Mouse (Mus musculus): ENCODE data around the gene Sesn3. TPM values are rescaled to one million over a fixed set of nuclear protein-coding genes. Genes with fewer than 3 reads are reported as not detected.
"Not testable (repeated sequence)": the region's sequence is repeated elsewhere in the genome, so short reads cannot be mapped to it uniquely, and the experiment has no call there.

The Sesn3 gene
- 26.9 and 29.1 TPM in 2 replicates for polyA plus RNA-seq (2014; fragmentation: Nextera tagmentation; extraction: Ambion mirVana)

GRCm38 (mm10) chr9:14274986-14275720 lies at the start of gene Sesn3:
TSS of gene Sesn3 (plus strand) at chr9:14275067.
- H3K27ac ChIP-seq (replicated peaks; ENCODE audit: low read depth, low read length) = peak within 1 kb of the TSS; percentile 68
- peak within 1 kb of the TSS; percentile 67 for H3K4me3 ChIP-seq (ENCODE audit: low read depth, low read length)
- 0 out of 2 replicates have a peak, but pooled peaks cover 2% of the 10 kb centered on the region for H3K4me1 ChIP-seq (ENCODE audit: control insufficient read depth, insufficient read depth, low read length)
- DNase-seq (ENCODE audit: low spot score) (peak; percentile 82), ATAC-seq (ENCODE audit: insufficient number of reproducible peaks, low FRiP score, low TSS enrichment, low read depth) (peak; percentile 37; the same call in 1 of the 2 replicates)
- peak within 1 kb of the TSS; percentile 56 for H3K9ac ChIP-seq (ENCODE audit: low read length)
- H3K36me3 ChIP-seq (ENCODE audit: control insufficient read depth, insufficient read depth, low read length) = no peaks in the 10 kb centered on the region
- no peaks in the 10 kb centered on the region for H3K9me3 ChIP-seq (ENCODE audit: control insufficient read depth, low read length)
- no peaks in the 10 kb centered on the region for H3K27me3 ChIP-seq (ENCODE audit: control insufficient read depth, insufficient read depth, low read length)
- WGBS = 2% methylated on average over 25 of the region's 25 CpGs
- peak within 1 kb of the TSS; percentile 35 for H3K4me2 ChIP-seq (ENCODE audit: low read depth, severe bottlenecking)

- H3K27me3 ChIP-seq (ENCODE audit: control insufficient read depth, insufficient read depth, low read length); DNase-seq (ENCODE audit: low spot score); H3K9me3 ChIP-seq (ENCODE audit: control insufficient read depth, low read length); ATAC-seq (ENCODE audit: insufficient number of reproducible peaks, low FRiP score, low TSS enrichment, low read depth); H3K4me2 ChIP-seq (ENCODE audit: low read depth, severe bottlenecking); H3K4me3 ChIP-seq (ENCODE audit: low read depth, low read length); H3K27ac ChIP-seq (replicated peaks; ENCODE audit: low read depth, low read length); H3K36me3 ChIP-seq (ENCODE audit: control insufficient read depth, insufficient read depth, low read length); H3K9ac ChIP-seq (ENCODE audit: low read length); H3K4me1 ChIP-seq (ENCODE audit: control insufficient read depth, insufficient read depth, low read length): not testable (repeated sequence)
- whole genome bisulfite sequencing = 93% methylated on average over 2 of the region's 2 CpGs
Observed at GRCm38 (mm10) chr9:14227086-14227485, 47.8 kb upstream of the Sesn3 start.

- Histone ChIP-seq H3K4me3 (ENCODE audit: low read depth, low read length) (no peak overlapping the region), H3K9me3 (ENCODE audit: control insufficient read depth, low read length) (no peaks in the 10 kb centered on the region), H3K27ac (replicated peaks; ENCODE audit: low read depth, low read length) (no peak overlapping the region; the same call in 1 of the 2 replicates), H3K9ac (ENCODE audit: low read length) (no peak overlapping the region), H3K27me3 (ENCODE audit: control insufficient read depth, insufficient read depth, low read length) (no peaks in the 10 kb centered on the region), H3K4me1 (ENCODE audit: control insufficient read depth, insufficient read depth, low read length) (peaks cover 7% of the 10 kb centered on the region), H3K4me2 (ENCODE audit: low read depth, severe bottlenecking) (no peak overlapping the region), H3K36me3 (ENCODE audit: control insufficient read depth, insufficient read depth, low read length) (no peaks in the 10 kb centered on the region)
- ATAC-seq (ENCODE audit: insufficient number of reproducible peaks, low FRiP score, low TSS enrichment, low read depth) = no peak
- DNase-seq (ENCODE audit: low spot score) = no peak
- WGBS = 37% methylated on average over 7 of the region's 7 CpGs
Observed at GRCm38 (mm10) chr9:14233702-14234373, 41.0 kb upstream of the Sesn3 start.

GRCm38 (mm10) chr9:14235286-14235685 lies 39.6 kb upstream of the Sesn3 start:
- H3K9ac ChIP-seq (ENCODE audit: low read length) = no peak overlapping the region
- no peak overlapping the region for H3K4me3 ChIP-seq (ENCODE audit: low read depth, low read length)
- peaks cover 7% of the 10 kb centered on the region for H3K4me1 ChIP-seq (ENCODE audit: control insufficient read depth, insufficient read depth, low read length)
- H3K36me3 ChIP-seq (ENCODE audit: control insufficient read depth, insufficient read depth, low read length) = no peaks in the 10 kb centered on the region
- 78% methylated on average over 2 of the region's 2 CpGs for WGBS
- no peaks in the 10 kb centered on the region for H3K9me3 ChIP-seq (ENCODE audit: control insufficient read depth, low read length)
- no peak for DNase-seq (ENCODE audit: low spot score)
- no peak overlapping the region for H3K27ac ChIP-seq (replicated peaks; ENCODE audit: low read depth, low read length)
- no peak for ATAC-seq (ENCODE audit: insufficient number of reproducible peaks, low FRiP score, low TSS enrichment, low read depth)
- H3K4me2 ChIP-seq (ENCODE audit: low read depth, severe bottlenecking) = no peak overlapping the region
- no peaks in the 10 kb centered on the region for H3K27me3 ChIP-seq (ENCODE audit: control insufficient read depth, insufficient read depth, low read length)

GRCm38 (mm10) chr9:14241003-14241402 lies 33.9 kb upstream of the Sesn3 start:
- H3K27ac ChIP-seq (replicated peaks; ENCODE audit: low read depth, low read length) = not testable (repeated sequence)
- WGBS = 83% methylated on average over 1 of the region's 1 CpGs

GRCm38 (mm10) chr9:14242308-14242707 lies 32.6 kb upstream of the Sesn3 start:
- Histone ChIP-seq H3K4me2 (ENCODE audit: low read depth, severe bottlenecking) (no peak overlapping the region), H3K36me3 (ENCODE audit: control insufficient read depth, insufficient read depth, low read length) (no peaks in the 10 kb centered on the region), H3K9me3 (ENCODE audit: control insufficient read depth, low read length) (no peaks in the 10 kb centered on the region), H3K4me3 (ENCODE audit: low read depth, low read length) (no peak overlapping the region), H3K4me1 (ENCODE audit: control insufficient read depth, insufficient read depth, low read length) (0 out of 2 replicates have a peak, but pooled peaks cover 6% of the 10 kb centered on the region), H3K9ac (ENCODE audit: low read length) (no peak overlapping the region), H3K27ac (replicated peaks; ENCODE audit: low read depth, low read length) (no peak overlapping the region), H3K27me3 (ENCODE audit: control insufficient read depth, insufficient read depth, low read length) (no peaks in the 10 kb centered on the region)
- DNase-seq (ENCODE audit: low spot score) (no peak), ATAC-seq (ENCODE audit: insufficient number of reproducible peaks, low FRiP score, low TSS enrichment, low read depth) (no peak)
- 65% methylated on average over 2 of the region's 2 CpGs for WGBS

More at GRCm38 (mm10) chr9:14241003-14241402, 33.9 kb upstream of the Sesn3 start:
- not testable (repeated sequence) for DNase-seq (ENCODE audit: low spot score); H3K4me1 ChIP-seq (ENCODE audit: control insufficient read depth, insufficient read depth, low read length); H3K9ac ChIP-seq (ENCODE audit: low read length); H3K4me2 ChIP-seq (ENCODE audit: low read depth, severe bottlenecking); H3K9me3 ChIP-seq (ENCODE audit: control insufficient read depth, low read length); H3K27me3 ChIP-seq (ENCODE audit: control insufficient read depth, insufficient read depth, low read length); ATAC-seq (ENCODE audit: insufficient number of reproducible peaks, low FRiP score, low TSS enrichment, low read depth); H3K4me3 ChIP-seq (ENCODE audit: low read depth, low read length); H3K36me3 ChIP-seq (ENCODE audit: control insufficient read depth, insufficient read depth, low read length)

- Histone ChIP-seq H3K4me3 (ENCODE audit: low read depth, low read length) (no peak overlapping the region), H3K4me1 (ENCODE audit: control insufficient read depth, insufficient read depth, low read length) (0 out of 2 replicates have a peak, but pooled peaks cover 6% of the 10 kb centered on the region), H3K4me2 (ENCODE audit: low read depth, severe bottlenecking) (no peak overlapping the region), H3K9ac (ENCODE audit: low read length) (no peak overlapping the region), H3K9me3 (ENCODE audit: control insufficient read depth, low read length) (no peaks in the 10 kb centered on the region), H3K36me3 (ENCODE audit: control insufficient read depth, insufficient read depth, low read length) (no peaks in the 10 kb centered on the region), H3K27ac (replicated peaks; ENCODE audit: low read depth, low read length) (no peak overlapping the region), H3K27me3 (ENCODE audit: control insufficient read depth, insufficient read depth, low read length) (no peaks in the 10 kb centered on the region)
- DNase-seq (ENCODE audit: low spot score) (no peak), ATAC-seq (ENCODE audit: insufficient number of reproducible peaks, low FRiP score, low TSS enrichment, low read depth) (no peak)
- 44% methylated on average over 9 of the region's 9 CpGs for WGBS
Observed at GRCm38 (mm10) chr9:14244528-14244927, 30.3 kb upstream of the Sesn3 start.

- DNase-seq (ENCODE audit: low spot score) = no peak
- Histone ChIP-seq H3K36me3 (ENCODE audit: control insufficient read depth, insufficient read depth, low read length) (no peaks in the 10 kb centered on the region), H3K4me3 (ENCODE audit: low read depth, low read length) (no peak overlapping the region), H3K27ac (replicated peaks; ENCODE audit: low read depth, low read length) (no peak overlapping the region), H3K9ac (ENCODE audit: low read length) (no peak overlapping the region), H3K4me1 (ENCODE audit: control insufficient read depth, insufficient read depth, low read length) (0 out of 2 replicates have a peak, but pooled peaks cover 6% of the 10 kb centered on the region), H3K4me2 (ENCODE audit: low read depth, severe bottlenecking) (no peak overlapping the region), H3K27me3 (ENCODE audit: control insufficient read depth, insufficient read depth, low read length) (no peaks in the 10 kb centered on the region), H3K9me3 (ENCODE audit: control insufficient read depth, low read length) (no peaks in the 10 kb centered on the region)
- no peak for ATAC-seq (ENCODE audit: insufficient number of reproducible peaks, low FRiP score, low TSS enrichment, low read depth)
- 30% methylated on average over 7 of the region's 7 CpGs for WGBS
Observed at GRCm38 (mm10) chr9:14245013-14245586, 29.8 kb upstream of the Sesn3 start.
